Mouse (Mus musculus) megakaryocyte, embryonic 14.5 days (primary cell): ENCODE measurements around the gene Mia2.

Experiments used
- FLI1 ChIP-seq: IDR thresholded peaks from 2 replicates; pipeline ENCODE4 v1.6.1; 2012; ENCODE audit warnings: low read length, inconsistent platforms, mixed read lengths
- GATA1 ChIP-seq: IDR thresholded peaks from 3 replicates; pipeline ENCODE4 v1.6.1; 2012; ENCODE audit warnings: mixed read lengths, low read length, inconsistent platforms, borderline replicate concordance

DNA sequence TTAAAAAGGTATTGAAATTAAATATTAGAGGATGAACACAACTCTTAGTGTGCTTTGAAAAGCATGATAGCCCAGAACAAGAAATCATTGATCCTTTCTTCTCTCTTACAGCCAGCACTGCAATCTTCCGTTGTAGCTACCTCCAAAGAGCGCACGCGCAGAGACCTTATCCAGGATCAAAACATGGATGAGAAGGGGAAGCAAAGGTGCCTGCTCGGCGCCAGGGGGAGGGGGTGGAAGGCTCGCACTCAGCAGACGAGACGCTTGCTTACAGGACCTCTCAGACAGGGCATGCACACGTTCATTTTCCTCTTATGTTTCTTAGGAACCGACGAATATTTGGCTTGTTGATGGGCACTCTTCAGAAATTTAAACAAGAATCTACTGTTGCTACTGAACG, 26.8 kb upstream of the Mia2 start:
- no peak for TF ChIP-seq GATA1
- TF ChIP-seq FLI1 = no peak
